Mouse (Mus musculus): ENCODE measurements around the gene Olfr571. TPM values are rescaled to one million over a fixed set of nuclear protein-coding genes. Genes with fewer than 3 reads are reported as not detected.
A peak's percentile ranks its signal among the peaks of the same experiment; 100 is the strongest.

Gene Olfr571
- polyA plus RNA-seq (2015; fragmentation: Nextera tagmentation; extraction: Ambion mirVana) = not detected in 2 replicates

- Histone ChIP-seq H3K4me3 (ENCODE audit: low read depth, low read length) (no peak within 1 kb of the TSS), H3K27ac (ENCODE audit: low read depth) (no peak within 1 kb of the TSS), H3K4me1 (ENCODE audit: insufficient read depth) (no peaks in the 10 kb centered on the region), H3K9me3 (ENCODE audit: low read length) (no peaks in the 10 kb centered on the region), H3K9ac (replicated peaks) (no peak within 1 kb of the TSS), H3K36me3 (replicated peaks; ENCODE audit: insufficient read depth, low read length) (no peaks in the 10 kb centered on the region), H3K27me3 (ENCODE audit: insufficient read depth, low read length) (no peaks in the 10 kb centered on the region), H3K4me2 (ENCODE audit: low read depth, low read length) (no peak within 1 kb of the TSS)
- WGBS (ENCODE audit: insufficient replicate concordance) = 57% methylated on average over 4 of the region's 4 CpGs
- no peak for TF ChIP-seq CTCF (IDR thresholded peaks at IDR 0.05; ENCODE audit: low read depth)
- TF ChIP-seq EP300 (IDR thresholded peaks at IDR 0.05; ENCODE audit: low read depth) = no peak
- DNase-seq = no peak
- ATAC-seq = no peak
Observed at GRCm38 (mm10) chr7:102917032-102917875, at the start of gene Olfr571. Gene Olfr571 (minus strand): TSS chr7:102917536.

- no peak for DNase-seq
- Histone ChIP-seq H3K36me3 (replicated peaks; ENCODE audit: insufficient read depth, low read length) (no peaks in the 10 kb centered on the region), H3K9ac (replicated peaks) (no peak within 1 kb of the TSS), H3K27ac (ENCODE audit: low read depth) (no peak within 1 kb of the TSS), H3K4me1 (ENCODE audit: insufficient read depth) (no peaks in the 10 kb centered on the region), H3K9me3 (ENCODE audit: low read length) (no peaks in the 10 kb centered on the region), H3K4me2 (ENCODE audit: low read depth, low read length) (no peak within 1 kb of the TSS), H3K4me3 (ENCODE audit: low read depth, low read length) (no peak within 1 kb of the TSS), H3K27me3 (ENCODE audit: insufficient read depth, low read length) (no peaks in the 10 kb centered on the region)
- TF ChIP-seq CTCF (IDR thresholded peaks at IDR 0.05; ENCODE audit: low read depth) (no peak), EP300 (IDR thresholded peaks at IDR 0.05; ENCODE audit: low read depth) (no peak)
- WGBS (ENCODE audit: insufficient replicate concordance) = 18% methylated on average over 2 of the region's 2 CpGs
- ATAC-seq = no peak
Observed at GRCm38 (mm10) chr7:102962360-102962759, 45.0 kb upstream of the Olfr571 start, which contains the start of gene Olfr576. Gene Olfr576 (plus strand): TSS chr7:102962660.

DNA sequence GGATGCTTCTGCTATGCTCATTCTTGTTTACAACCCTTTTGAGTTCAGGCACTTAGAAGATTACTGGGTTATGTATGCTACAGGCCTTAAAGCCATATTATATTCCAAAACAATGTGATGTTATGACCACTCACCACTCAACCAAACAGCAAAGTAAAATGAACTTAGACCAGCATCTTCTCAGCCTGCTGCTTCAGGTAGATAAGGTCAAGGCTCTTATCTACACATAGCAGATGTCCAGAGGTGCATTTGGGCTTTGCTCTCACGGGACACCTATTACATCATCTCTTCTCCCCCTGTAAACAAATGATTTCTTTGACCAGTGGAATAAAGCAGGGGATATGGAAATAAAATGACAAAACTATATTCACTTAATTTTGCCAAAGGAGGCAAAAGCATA is 41.3 kb upstream of the Olfr571 start, which contains the start of gene Olfr575:
Olfr575 (minus strand) TSS at position 183 of the 400 bp plus-strand sequence.
- ATAC-seq (peak; percentile 81), DNase-seq (no peak)
- no peak within 1 kb of the TSS for H3K27ac ChIP-seq (ENCODE audit: low read depth)
- no peaks in the 10 kb centered on the region for H3K27me3 ChIP-seq (ENCODE audit: insufficient read depth, low read length)
- H3K4me2 ChIP-seq (ENCODE audit: low read depth, low read length) = no peak within 1 kb of the TSS
- WGBS (ENCODE audit: insufficient replicate concordance) = 17% methylated on average over 1 of the region's 1 CpGs
- H3K36me3 ChIP-seq (replicated peaks; ENCODE audit: insufficient read depth, low read length) = no peaks in the 10 kb centered on the region
- no peak within 1 kb of the TSS for H3K4me3 ChIP-seq (ENCODE audit: low read depth, low read length)
- H3K9me3 ChIP-seq (ENCODE audit: low read length) = no peaks in the 10 kb centered on the region
- H3K9ac ChIP-seq (replicated peaks) = no peak within 1 kb of the TSS
- TF ChIP-seq CTCF (IDR thresholded peaks at IDR 0.05; ENCODE audit: low read depth) (no peak), EP300 (IDR thresholded peaks at IDR 0.05; ENCODE audit: low read depth) (peak; percentile 87)
- no peaks in the 10 kb centered on the region for H3K4me1 ChIP-seq (ENCODE audit: insufficient read depth)

GRCm38 (mm10) chr7:102958137-102958536 is 40.8 kb upstream of the Olfr571 start:
- no peak for TF ChIP-seq EP300 (IDR thresholded peaks at IDR 0.05; ENCODE audit: low read depth)
- no peak for TF ChIP-seq CTCF (IDR thresholded peaks at IDR 0.05; ENCODE audit: low read depth)
- WGBS (ENCODE audit: insufficient replicate concordance) = 58% methylated on average over 3 of the region's 3 CpGs
- DNase-seq = no peak
- no peak overlapping the region for H3K9ac ChIP-seq (replicated peaks)
- no peaks in the 10 kb centered on the region for H3K27me3 ChIP-seq (ENCODE audit: insufficient read depth, low read length)
- no peaks in the 10 kb centered on the region for H3K36me3 ChIP-seq (replicated peaks; ENCODE audit: insufficient read depth, low read length)
- no peak for ATAC-seq
- H3K4me2 ChIP-seq (ENCODE audit: low read depth, low read length) = no peak overlapping the region
- no peaks in the 10 kb centered on the region for H3K4me1 ChIP-seq (ENCODE audit: insufficient read depth)
- H3K9me3 ChIP-seq (ENCODE audit: low read length) = no peaks in the 10 kb centered on the region
- no peak overlapping the region for H3K4me3 ChIP-seq (ENCODE audit: low read depth, low read length)
- H3K27ac ChIP-seq (ENCODE audit: low read depth) = no peak overlapping the region

GRCm38 (mm10) chr7:102950732-102951131 is 33.4 kb upstream of the Olfr571 start:
- Histone ChIP-seq H3K4me3 (ENCODE audit: low read depth, low read length) (no peak overlapping the region), H3K9me3 (ENCODE audit: low read length) (no peaks in the 10 kb centered on the region), H3K9ac (replicated peaks) (no peak overlapping the region), H3K4me2 (ENCODE audit: low read depth, low read length) (no peak overlapping the region), H3K27ac (ENCODE audit: low read depth) (no peak overlapping the region), H3K4me1 (ENCODE audit: insufficient read depth) (no peaks in the 10 kb centered on the region), H3K27me3 (ENCODE audit: insufficient read depth, low read length) (no peaks in the 10 kb centered on the region), H3K36me3 (replicated peaks; ENCODE audit: insufficient read depth, low read length) (no peaks in the 10 kb centered on the region)
- WGBS (ENCODE audit: insufficient replicate concordance) = 44% methylated on average over 1 of the region's 1 CpGs
- no peak for TF ChIP-seq EP300 (IDR thresholded peaks at IDR 0.05; ENCODE audit: low read depth)
- TF ChIP-seq CTCF (IDR thresholded peaks at IDR 0.05; ENCODE audit: low read depth) = no peak
- no peak for ATAC-seq
- DNase-seq = no peak

DNA sequence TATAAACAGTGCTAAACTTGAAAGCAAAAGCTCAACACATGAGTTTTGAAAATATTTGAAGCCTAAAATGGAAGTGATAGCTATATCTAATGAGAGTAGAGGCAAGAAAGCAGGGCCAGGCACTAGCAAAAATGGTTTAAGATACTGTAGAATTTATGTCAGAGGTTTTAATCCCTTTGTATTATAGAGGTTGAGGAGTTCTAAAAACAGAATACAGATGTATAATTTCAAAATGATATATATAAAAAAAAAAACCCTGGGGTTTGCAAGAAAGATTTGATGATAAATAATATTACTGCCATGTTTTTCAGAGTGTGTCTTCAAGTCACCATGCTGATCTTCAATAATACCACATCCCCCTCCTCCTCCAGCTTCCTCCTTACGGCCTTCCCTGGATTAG is 30.8 kb upstream of the Olfr571 start, which contains the start of gene Olfr574:
Olfr574 (plus strand) TSS at position 301 of the 400 bp plus-strand sequence.
- Histone ChIP-seq H3K9me3 (ENCODE audit: low read length) (no peaks in the 10 kb centered on the region), H3K27ac (ENCODE audit: low read depth) (no peak within 1 kb of the TSS), H3K4me2 (ENCODE audit: low read depth, low read length) (no peak within 1 kb of the TSS), H3K36me3 (replicated peaks; ENCODE audit: insufficient read depth, low read length) (no peaks in the 10 kb centered on the region), H3K4me1 (ENCODE audit: insufficient read depth) (no peaks in the 10 kb centered on the region), H3K4me3 (ENCODE audit: low read depth, low read length) (no peak within 1 kb of the TSS), H3K9ac (replicated peaks) (no peak within 1 kb of the TSS), H3K27me3 (ENCODE audit: insufficient read depth, low read length) (no peaks in the 10 kb centered on the region)
- TF ChIP-seq CTCF (IDR thresholded peaks at IDR 0.05; ENCODE audit: low read depth) (no peak), EP300 (IDR thresholded peaks at IDR 0.05; ENCODE audit: low read depth) (no peak)
- DNase-seq (no peak), ATAC-seq (no peak)
- 84% methylated on average over 1 of the region's 1 CpGs for WGBS (ENCODE audit: insufficient replicate concordance)
